Mouse (Mus musculus) C2C12 (cell line): Measurements from ENCODE around the gene Bdkrb2.

Experiments used
- CEBPB ChIP-seq: IDR thresholded peaks from one replicate; pipeline ENCODE4 v1.6.1; 2011; ENCODE audit warnings: low read depth, mild to moderate bottlenecking, control low read depth, moderate library complexity
- CTCF ChIP-seq: IDR thresholded peaks from one replicate; pipeline ENCODE4 v1.5.1; 2011; ENCODE audit not compliant: control insufficient read depth, insufficient read depth, insufficient read length
- MAX ChIP-seq: IDR thresholded peaks from one replicate; pipeline ENCODE4 v1.6.1; 2011; ENCODE audit warnings: mild to moderate bottlenecking, control low read depth
- MYOD1 ChIP-seq: IDR thresholded peaks from one replicate; pipeline ENCODE4 v1.6.1; 2011; ENCODE audit warnings: low read depth; ENCODE audit not compliant: control insufficient read depth, insufficient read length
- MYOG ChIP-seq: IDR thresholded peaks from one replicate; pipeline ENCODE4 v1.6.1; 2011; ENCODE audit not compliant: control insufficient read depth, insufficient read length; ENCODE audit errors: extremely low read depth
- USF1 ChIP-seq: IDR thresholded peaks from one replicate; pipeline ENCODE4 v1.6.1; 2011; ENCODE audit warnings: low read depth, mild to moderate bottlenecking, control low read depth, moderate library complexity

GRCm38 (mm10) chr12:105625798-105626197 lies 62.8 kb downstream of the Bdkrb2 start:
- TF ChIP-seq MAX (no peak), USF1 (no peak), CTCF (no peak), MYOG (no peak), CEBPB (no peak), MYOD1 (no peak)
